Mouse (Mus musculus) G1E (cell line): Measurements from ENCODE around the gene Dusp11.
A peak's percentile ranks its signal among the peaks of the same experiment; 100 is the strongest.

Source experiments
- CTCF ChIP-seq: IDR thresholded peaks from 2 replicates; pipeline ENCODE4 v1.5.1; 2012; ENCODE audit warnings: low read depth, low read length, inconsistent platforms, mixed read lengths
- GATA1 ChIP-seq: IDR thresholded peaks from 2 replicates; pipeline ENCODE4 v1.6.1; 2012; ENCODE audit warnings: borderline replicate concordance, low read length, inconsistent platforms, mixed read lengths
- GATA2 ChIP-seq: IDR thresholded peaks from 2 replicates; pipeline ENCODE4 v1.6.1; 2012; ENCODE audit warnings: low read depth, low read length, inconsistent platforms, borderline replicate concordance

DNA sequence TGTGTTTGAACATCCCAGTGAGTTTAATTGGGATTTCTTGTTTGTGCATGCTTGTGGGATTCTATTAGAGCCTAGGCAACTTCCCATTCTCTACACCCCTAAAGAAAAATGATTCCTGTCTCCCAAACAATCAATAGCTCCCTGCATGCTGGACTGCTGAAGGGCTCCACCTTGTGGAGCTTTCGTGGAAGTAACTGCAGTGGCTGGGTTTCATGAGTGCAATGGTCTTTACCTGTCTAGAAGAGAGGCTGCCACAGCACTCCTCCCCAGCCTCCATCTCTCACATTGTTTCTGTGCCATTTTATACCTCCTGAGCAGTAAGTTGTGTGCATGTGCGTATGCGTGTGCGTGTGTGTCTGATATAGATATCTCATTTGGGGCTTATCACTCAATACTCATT, 48.5 kb upstream of the Dusp11 start:
- TF ChIP-seq CTCF (peak; percentile 51), GATA2 (no peak), GATA1 (no peak)
